Mouse (Mus musculus): ENCODE results near the gene Cdh18. TPM values are rescaled to one million over a fixed set of nuclear protein-coding genes. Genes with fewer than 3 reads are reported as not detected.

Gene Cdh18
- total RNA-seq, 2 experiments from 2014 or later, result not detected

GRCm38 (mm10) chr15:23420010-23420409, 871.2 kb downstream of the Cdh18 start:
- DNase-seq, result no peak
- intact Hi-C loops (cut with DNase I), result no loop called here

- DNase-seq, result no peak
- intact Hi-C loops (cut with DNase I), result no loop called here
These were observed 881.2 kb downstream of the Cdh18 start for GRCm38 (mm10) chr15:23430021-23430420.

DNA sequence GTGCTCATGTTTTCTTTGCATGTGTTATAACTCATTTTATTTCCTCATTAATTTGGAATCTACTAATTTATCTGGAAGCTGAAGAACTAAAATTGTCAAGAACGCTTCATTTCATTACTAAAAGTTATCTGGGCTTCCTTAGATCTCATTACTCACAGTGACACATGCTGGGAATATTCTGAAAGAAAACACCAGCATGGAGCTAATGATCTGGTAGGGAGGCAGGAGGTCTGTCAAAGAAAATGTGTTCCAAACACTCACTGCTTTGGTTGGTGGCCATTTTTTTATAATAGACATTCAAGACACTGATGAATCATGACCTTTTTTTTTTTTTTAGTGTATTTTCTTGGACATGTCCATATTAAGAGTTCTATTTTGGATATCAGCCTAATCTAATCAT, 899.7 kb downstream of the Cdh18 start:
- intact Hi-C loops (cut with DNase I), result no loop called here
- DNase-seq, result no peak

- intact Hi-C loops (cut with DNase I), result no loop called here
- no peak for DNase-seq
These were observed 903.3 kb downstream of the Cdh18 start for GRCm38 (mm10) chr15:23452098-23452625.

- DNase-seq, result no peak
- intact Hi-C loops (cut with DNase I), result no loop called here
These were observed 904.5 kb downstream of the Cdh18 start for GRCm38 (mm10) chr15:23453331-23453730.

DNA sequence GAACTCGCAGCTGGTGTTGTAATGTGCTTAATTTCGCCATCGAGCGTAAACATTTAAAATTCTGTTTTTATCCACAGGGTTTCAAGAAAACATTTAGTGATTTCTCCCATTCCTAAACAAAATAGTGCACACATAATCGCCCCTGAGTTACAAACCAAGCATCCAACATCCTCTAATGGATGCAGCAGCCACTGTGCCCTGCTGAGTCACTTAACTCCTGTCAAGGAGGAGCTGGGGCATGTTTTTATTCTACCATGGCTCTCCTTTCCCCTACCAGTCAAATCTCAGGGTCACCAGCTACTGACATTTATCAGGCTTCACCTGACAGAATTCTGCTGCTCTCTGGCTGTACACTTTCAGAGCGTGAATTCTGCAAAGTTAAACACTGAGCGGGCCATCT, 906.5 kb downstream of the Cdh18 start:
- intact Hi-C loops (cut with DNase I), result no loop called here
- no peak for DNase-seq

GRCm38 (mm10) chr15:23457401-23457800, 908.6 kb downstream of the Cdh18 start:
- DNase-seq, result no peak
- intact Hi-C loops (cut with DNase I), result no loop called here

- no peak for DNase-seq
- intact Hi-C loops (cut with DNase I), result no loop called here
These were observed 922.0 kb downstream of the Cdh18 start for GRCm38 (mm10) chr15:23470527-23471475.

DNA sequence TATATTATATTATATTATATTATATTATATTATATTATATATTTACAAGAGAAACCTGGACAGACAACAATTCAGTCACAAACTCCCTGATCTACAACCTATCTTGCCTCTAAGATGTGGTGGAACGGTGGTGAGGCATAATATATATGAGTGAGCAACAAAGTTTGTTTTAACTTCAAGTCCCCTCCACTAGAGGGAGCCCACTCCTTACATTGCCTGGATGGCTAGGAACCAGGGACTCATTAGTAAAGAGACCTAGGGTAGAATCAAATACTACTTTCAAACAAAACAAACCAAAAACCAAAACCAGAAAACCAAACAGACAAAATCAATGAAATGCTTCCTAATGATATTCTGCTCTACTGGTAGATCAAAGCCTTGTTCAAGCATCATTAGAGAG, 937.5 kb downstream of the Cdh18 start:
- intact Hi-C loops (cut with DNase I), result no loop called here
- DNase-seq, result no peak

DNA sequence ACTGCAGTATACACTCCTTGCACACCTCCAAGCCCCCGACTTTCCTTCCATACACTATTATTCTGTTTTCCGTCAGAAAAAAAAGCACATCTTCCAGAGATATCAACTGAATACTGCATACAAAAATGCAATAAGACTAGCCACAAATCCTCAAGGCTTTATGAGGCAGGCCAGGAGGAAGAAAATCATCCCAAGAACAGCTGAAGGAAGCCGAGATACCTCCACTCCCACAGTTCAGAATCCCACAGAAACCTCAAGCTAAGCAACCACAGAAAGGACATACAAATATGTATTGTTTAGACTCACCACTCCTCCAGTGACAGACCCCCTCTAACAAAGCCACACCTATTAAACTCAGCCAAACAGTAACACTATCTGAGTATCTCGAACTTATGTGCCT, 957.7 kb downstream of the Cdh18 start:
- no peak for DNase-seq
- intact Hi-C loops (cut with DNase I), result no loop called here

DNA sequence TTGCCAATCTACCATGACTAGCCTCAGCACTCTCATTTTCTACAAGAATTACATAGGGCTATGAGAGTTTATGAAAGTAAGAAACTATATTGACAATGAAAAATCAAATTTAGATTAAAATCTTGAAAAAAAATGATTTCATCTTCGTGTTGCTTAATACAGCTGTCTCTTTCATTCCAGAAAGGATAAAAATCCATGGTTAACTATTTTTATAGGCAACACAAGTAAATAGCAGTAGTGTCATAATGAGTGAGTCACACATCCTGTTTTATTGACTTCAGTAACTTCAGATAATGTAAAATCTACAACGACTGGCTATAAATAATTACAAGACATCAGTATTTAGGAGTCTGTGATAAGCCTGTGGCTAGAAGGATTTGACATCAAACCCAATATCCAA, 960.9 kb downstream of the Cdh18 start:
- no peak for DNase-seq
- intact Hi-C loops (cut with DNase I), result no loop called here

DNA sequence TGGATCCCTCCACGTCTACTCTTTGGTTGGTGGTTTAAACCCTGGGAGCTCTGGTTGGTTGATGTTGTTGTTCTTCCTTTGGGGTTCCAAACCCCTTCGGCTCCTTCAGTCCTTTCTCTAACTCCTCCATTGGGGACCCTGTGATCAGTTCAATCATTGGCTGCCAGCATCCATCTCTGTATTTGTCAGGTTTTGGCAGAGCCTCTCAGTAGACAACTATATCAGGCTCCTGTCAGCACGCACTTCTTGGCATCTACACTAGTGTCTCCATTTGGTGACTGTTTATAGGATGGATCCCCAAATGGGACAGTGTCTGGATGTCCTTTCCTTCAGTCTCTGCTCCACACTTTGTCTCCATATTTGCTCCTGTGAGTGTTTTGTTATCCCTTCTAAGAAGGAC, 967.0 kb downstream of the Cdh18 start:
- intact Hi-C loops (cut with DNase I), result no loop called here

DNA sequence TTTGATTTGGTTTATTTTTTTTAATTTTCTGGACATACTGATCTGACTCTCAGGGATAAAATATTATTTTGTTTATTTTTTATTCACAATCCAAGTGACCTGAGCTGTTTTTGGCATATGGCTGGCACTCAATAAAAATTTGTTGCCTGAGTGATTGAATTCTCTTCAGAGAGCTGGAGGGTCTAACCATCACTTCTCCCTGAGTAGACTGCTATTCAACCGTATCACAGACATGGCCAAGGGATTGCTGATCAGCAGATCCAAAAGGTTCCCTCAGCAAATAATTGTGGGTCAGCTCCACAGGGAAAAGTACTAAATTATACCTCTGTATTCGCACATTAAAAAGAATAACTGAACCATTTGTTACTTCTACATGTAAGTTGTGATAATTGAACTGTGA, 969.3 kb downstream of the Cdh18 start:
- intact Hi-C loops (cut with DNase I), result no loop called here
- DNase-seq, result no peak

More for the DNA sequence above, 967.0 kb downstream of the Cdh18 start:
- DNase-seq, result no peak

Data from heart, postnatal 36 days (tissue).